Mouse (Mus musculus): Measurements from ENCODE around the gene Cdrt4. TPM values are rescaled to one million over a fixed set of nuclear protein-coding genes. Genes with fewer than 3 reads are reported as not detected.
A peak's percentile ranks its signal among the peaks of the same experiment; 100 is the strongest.

Gene Cdrt4
- polyA plus RNA-seq, 1 experiment from 2014 or later = not detected

DNA sequence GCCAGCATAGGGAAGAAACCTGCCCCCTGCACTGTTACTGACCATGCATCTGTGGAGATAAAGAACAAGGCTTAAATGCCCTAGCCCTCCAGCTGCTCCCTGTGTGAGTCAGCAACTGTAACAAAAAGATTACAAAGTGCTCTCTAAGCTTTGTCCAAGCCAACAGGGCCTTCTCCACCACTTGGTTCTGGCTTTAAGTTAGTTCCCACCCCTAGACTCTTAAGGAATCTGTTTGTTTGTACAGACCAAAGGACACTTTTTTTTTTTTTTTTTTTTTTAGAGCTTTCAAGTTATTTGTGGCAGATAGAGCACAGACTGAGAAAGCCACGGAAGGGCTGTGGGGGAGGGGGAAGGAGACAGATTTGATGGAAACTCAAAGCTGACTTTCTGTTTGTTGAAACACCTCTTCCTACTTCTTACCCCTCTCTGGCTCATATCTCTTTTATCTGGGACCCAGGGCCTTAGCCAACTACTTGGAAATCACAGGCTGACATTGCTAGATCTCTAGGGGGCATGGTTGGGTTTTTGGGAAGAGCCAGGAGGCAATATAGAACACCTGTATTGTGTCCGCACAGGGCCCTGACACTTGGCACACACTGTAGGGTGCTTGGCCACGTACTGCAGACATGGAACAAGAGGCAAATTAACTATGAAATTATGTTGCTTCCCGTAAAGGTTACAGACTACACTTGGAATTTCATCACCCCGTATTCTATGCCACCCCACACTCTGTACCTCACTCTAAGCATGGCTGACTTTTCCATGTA, 44.9 kb downstream of the Cdrt4 start:
- H3K36me3 ChIP-seq = no peaks in the 10 kb centered on the region
- H3K9ac ChIP-seq = no peak overlapping the region
- 0 out of 2 replicates have a peak, but pooled peaks cover 4% of the 10 kb centered on the region for H3K9me3 ChIP-seq (replicated peaks)
- peaks cover 38% of the 10 kb centered on the region for H3K4me1 ChIP-seq (replicated peaks)
- H3K4me2 ChIP-seq = no peak overlapping the region
- peak overlapping the region; percentile 48 for H3K27ac ChIP-seq (ENCODE audit: poor library complexity, severe bottlenecking)
- no peak for ATAC-seq (ENCODE audit: insufficient number of reproducible peaks, low FRiP score)
- WGBS = 61% methylated on average over 5 of the region's 5 CpGs
- H3K27me3 ChIP-seq (replicated peaks) = no peaks in the 10 kb centered on the region
- H3K4me3 ChIP-seq = no peak overlapping the region

DNA sequence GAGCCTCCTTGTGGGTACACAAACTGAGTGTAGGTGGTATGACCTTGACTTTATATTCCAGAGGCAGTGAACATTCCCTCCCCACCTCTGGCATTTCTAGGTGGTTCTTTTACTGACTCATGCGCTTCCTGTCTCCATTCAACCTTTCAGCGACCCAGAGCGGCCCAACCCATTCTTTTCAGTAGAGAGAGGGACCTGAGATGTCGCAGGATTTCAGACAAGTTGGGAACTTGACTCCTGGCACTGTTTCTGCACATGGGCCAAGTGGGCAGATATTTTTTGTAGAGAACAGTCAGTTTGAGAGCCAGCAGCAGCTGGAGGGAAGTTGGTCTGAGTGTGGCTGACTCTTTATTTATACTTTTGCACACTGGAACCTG, 45.5 kb downstream of the Cdrt4 start:
- no peak for ATAC-seq (ENCODE audit: insufficient number of reproducible peaks, low FRiP score)
- no peaks in the 10 kb centered on the region for H3K36me3 ChIP-seq
- H3K4me2 ChIP-seq = no peak overlapping the region
- H3K4me1 ChIP-seq (replicated peaks) = peaks cover 38% of the 10 kb centered on the region
- H3K9ac ChIP-seq = no peak overlapping the region
- peak overlapping the region; percentile 40; the same call in 1 of the 2 replicates for H3K27ac ChIP-seq (ENCODE audit: poor library complexity, severe bottlenecking)
- H3K9me3 ChIP-seq (replicated peaks) = 0 out of 2 replicates have a peak, but pooled peaks cover 4% of the 10 kb centered on the region
- no peak overlapping the region for H3K4me3 ChIP-seq
- WGBS = 57% methylated on average over 4 of the region's 4 CpGs
- no peaks in the 10 kb centered on the region for H3K27me3 ChIP-seq (replicated peaks)

DNA sequence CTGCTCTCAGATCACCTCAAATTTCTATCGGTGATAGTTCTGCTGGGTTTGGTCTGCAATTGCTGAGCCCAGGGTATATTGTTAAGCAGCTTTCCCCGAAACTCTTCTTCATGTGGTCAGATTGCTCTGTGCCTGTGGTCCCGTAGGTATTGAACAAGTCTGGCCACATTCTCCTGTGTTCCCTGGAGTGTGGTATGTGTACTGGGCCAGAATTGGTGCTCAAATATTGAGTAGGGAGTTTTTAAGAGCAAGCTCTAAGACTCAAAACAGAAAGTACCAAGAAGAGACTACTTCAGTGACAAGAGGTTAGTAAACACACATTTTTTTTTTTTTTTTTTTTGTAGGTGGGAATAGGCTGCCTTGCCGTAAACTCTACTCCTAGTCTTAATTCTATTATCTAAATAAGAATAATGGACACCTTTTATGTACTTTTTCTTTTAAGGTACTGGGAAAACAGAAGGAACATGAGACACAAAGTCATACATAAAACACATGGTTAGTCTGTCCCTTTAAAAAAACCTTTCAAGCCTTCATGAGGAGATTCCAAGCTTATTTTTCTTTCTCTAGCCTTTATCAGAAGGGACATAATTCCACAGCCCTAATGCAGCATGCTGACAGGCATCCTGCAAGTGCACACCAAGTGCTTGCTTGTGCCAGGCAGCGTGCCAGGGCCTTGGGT, 46.2 kb downstream of the Cdrt4 start:
- Histone ChIP-seq H3K4me3 (no peak overlapping the region), H3K9me3 (replicated peaks) (0 out of 2 replicates have a peak, but pooled peaks cover 4% of the 10 kb centered on the region), H3K9ac (no peak overlapping the region), H3K27me3 (replicated peaks) (no peaks in the 10 kb centered on the region), H3K36me3 (no peaks in the 10 kb centered on the region), H3K4me1 (replicated peaks) (peaks cover 38% of the 10 kb centered on the region), H3K4me2 (peak overlapping the region; percentile 10), H3K27ac (ENCODE audit: poor library complexity, severe bottlenecking) (peak overlapping the region; percentile 61)
- 71% methylated on average over 5 of the region's 5 CpGs for WGBS
- ATAC-seq (ENCODE audit: insufficient number of reproducible peaks, low FRiP score) = peak; percentile 39; the same call in 1 of the 2 replicates

DNA sequence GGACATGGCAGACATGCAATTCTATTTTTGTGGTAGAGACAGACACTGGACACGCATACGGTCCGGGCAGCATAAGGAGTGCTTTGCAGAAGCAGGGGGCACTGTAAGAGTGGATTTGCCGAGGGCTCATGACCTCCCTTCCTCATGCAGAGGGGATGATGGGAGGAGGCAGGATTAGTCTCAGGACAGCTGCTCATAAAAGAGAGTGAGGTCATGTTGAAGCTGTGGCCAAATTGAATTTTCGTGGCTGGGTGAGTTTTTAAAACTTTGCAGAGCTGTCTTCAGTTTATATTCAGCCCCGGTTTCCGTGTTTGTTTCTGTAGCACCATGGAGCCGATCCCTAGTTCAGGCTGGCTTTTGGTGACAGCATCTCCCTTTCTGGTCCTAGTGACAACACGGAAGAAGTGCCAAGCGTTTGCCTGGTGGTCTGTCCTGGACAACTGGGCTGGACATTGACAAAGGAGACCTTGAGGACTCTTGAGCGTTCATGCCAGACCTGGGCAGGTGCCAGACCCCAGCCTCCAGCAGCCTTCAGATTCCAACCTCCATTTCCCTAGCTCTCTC, 46.8 kb downstream of the Cdrt4 start:
- no peaks in the 10 kb centered on the region for H3K36me3 ChIP-seq
- no peak overlapping the region for H3K4me3 ChIP-seq
- peaks cover 38% of the 10 kb centered on the region for H3K4me1 ChIP-seq (replicated peaks)
- peak overlapping the region; percentile 10 for H3K4me2 ChIP-seq
- H3K9ac ChIP-seq = no peak overlapping the region
- peak overlapping the region; percentile 61 for H3K27ac ChIP-seq (ENCODE audit: poor library complexity, severe bottlenecking)
- peak; percentile 34; the same call in 1 of the 2 replicates for ATAC-seq (ENCODE audit: insufficient number of reproducible peaks, low FRiP score)
- H3K9me3 ChIP-seq (replicated peaks) = 0 out of 2 replicates have a peak, but pooled peaks cover 4% of the 10 kb centered on the region
- no peaks in the 10 kb centered on the region for H3K27me3 ChIP-seq (replicated peaks)
- 39% methylated on average over 11 of the region's 11 CpGs for WGBS

DNA sequence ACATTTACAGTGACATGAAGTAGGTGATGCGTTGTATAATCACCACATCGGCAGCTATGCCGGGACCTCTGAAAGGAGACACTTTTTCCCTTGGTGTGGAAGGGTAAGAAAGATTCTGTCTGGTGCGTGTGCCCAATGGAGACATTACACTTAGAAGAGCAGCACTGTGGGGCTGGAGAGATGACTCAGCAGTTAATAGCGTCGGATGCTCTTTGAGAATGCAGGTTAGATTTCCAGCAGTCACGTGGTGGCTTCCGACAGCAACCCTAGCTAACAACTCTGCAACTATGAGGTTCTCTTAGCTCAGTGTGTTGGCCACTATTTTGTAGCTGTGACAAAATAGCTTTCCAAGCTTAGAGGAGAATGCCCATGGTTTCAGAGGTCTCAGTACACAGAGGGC, 49.1 kb downstream of the Cdrt4 start:
- no peak for ATAC-seq (ENCODE audit: insufficient number of reproducible peaks, low FRiP score)
- no peaks in the 10 kb centered on the region for H3K27me3 ChIP-seq (replicated peaks)
- H3K4me1 ChIP-seq (replicated peaks) = peaks cover 41% of the 10 kb centered on the region
- no peaks in the 10 kb centered on the region for H3K36me3 ChIP-seq
- 0 out of 2 replicates have a peak, but pooled peaks cover 4% of the 10 kb centered on the region for H3K9me3 ChIP-seq (replicated peaks)
- H3K4me2 ChIP-seq = no peak overlapping the region
- H3K27ac ChIP-seq (ENCODE audit: poor library complexity, severe bottlenecking) = no peak overlapping the region
- no peak overlapping the region for H3K4me3 ChIP-seq
- no peak overlapping the region for H3K9ac ChIP-seq
- WGBS = 88% methylated on average over 8 of the region's 8 CpGs

DNA sequence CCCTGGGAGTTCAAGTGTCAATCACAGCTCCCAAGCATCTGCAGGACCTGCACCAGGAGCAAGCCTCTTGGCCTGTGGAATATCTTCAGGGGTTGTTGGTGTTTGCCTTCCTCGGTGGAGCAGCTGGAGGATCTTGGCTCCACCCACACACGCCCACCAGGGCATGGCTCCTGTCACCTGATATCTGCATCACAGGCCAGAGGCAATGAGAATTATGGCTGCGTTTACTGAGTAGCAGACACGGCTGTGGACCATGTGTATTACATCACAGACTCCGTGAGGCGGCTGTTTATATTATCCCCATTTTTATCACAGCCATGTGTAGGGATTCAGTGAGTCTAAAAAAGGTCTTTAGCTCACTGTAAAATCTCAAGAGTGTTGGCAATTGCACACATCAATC, 53.6 kb downstream of the Cdrt4 start:
- no peak for ATAC-seq (ENCODE audit: insufficient number of reproducible peaks, low FRiP score)
- no peak overlapping the region for H3K4me2 ChIP-seq
- H3K4me3 ChIP-seq = no peak overlapping the region
- H3K27ac ChIP-seq (ENCODE audit: poor library complexity, severe bottlenecking) = no peak overlapping the region
- 43% methylated on average over 6 of the region's 6 CpGs for WGBS
- H3K9ac ChIP-seq = no peak overlapping the region
- H3K36me3 ChIP-seq = no peaks in the 10 kb centered on the region
- peaks cover 5% of the 10 kb centered on the region for H3K4me1 ChIP-seq (replicated peaks)
- peaks cover 4% of the 10 kb centered on the region; the same call in 1 of the 2 replicates for H3K9me3 ChIP-seq (replicated peaks)
- H3K27me3 ChIP-seq (replicated peaks) = no peaks in the 10 kb centered on the region

DNA sequence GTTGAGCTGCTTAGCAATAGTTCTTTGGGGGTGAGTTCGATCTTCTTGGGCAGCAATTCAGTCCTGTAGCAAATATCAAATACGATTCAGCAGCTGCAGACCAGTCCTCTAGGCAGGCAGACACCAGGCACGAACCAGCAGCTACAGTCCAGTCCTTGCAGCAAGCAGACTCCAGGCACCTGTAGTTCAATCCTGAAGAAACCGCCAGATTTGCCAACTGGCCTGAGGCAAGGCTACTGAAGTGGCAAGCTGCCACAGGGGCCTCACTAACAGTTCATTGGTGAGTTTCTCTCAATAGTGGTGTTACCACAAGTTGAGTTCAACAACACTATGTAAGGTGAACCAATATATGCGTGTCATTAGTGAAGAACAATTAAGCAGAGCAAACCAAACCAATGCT, 56.4 kb downstream of the Cdrt4 start:
- 85% methylated on average over 5 of the region's 5 CpGs for WGBS
- Histone ChIP-seq H3K27ac (ENCODE audit: poor library complexity, severe bottlenecking) (no peak overlapping the region), H3K4me2 (no peak overlapping the region), H3K36me3 (no peaks in the 10 kb centered on the region), H3K4me1 (replicated peaks) (peaks cover 5% of the 10 kb centered on the region), H3K9ac (no peak overlapping the region), H3K9me3 (replicated peaks) (no peaks in the 10 kb centered on the region; the same call in 1 of the 2 replicates), H3K27me3 (replicated peaks) (no peaks in the 10 kb centered on the region), H3K4me3 (no peak overlapping the region)
- ATAC-seq (ENCODE audit: insufficient number of reproducible peaks, low FRiP score) = no peak

DNA sequence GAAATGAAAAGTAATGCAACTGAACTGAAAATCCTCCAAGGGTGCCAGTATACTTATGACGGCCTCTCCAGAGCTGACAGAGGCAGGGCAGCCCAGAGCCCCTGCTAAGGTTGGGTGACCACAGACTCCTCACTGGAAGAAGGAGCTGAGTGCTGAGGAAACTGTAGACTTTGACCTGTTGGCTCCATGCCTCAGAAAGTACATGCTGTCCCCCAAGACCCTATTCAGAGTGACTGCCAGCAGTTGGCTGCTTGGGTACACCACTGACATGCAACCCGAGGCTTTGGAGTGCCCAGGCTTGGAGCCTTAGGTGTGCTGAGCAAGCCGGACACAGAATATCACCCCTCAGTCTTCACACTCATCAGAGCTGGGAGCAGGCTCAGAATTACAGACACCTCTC, 57.0 kb downstream of the Cdrt4 start:
- no peaks in the 10 kb centered on the region for H3K36me3 ChIP-seq
- H3K27me3 ChIP-seq (replicated peaks) = no peaks in the 10 kb centered on the region
- H3K27ac ChIP-seq (ENCODE audit: poor library complexity, severe bottlenecking) = no peak overlapping the region
- no peak overlapping the region for H3K4me2 ChIP-seq
- ATAC-seq (ENCODE audit: insufficient number of reproducible peaks, low FRiP score) = no peak
- H3K4me1 ChIP-seq (replicated peaks) = peaks cover 5% of the 10 kb centered on the region
- 65% methylated on average over 3 of the region's 3 CpGs for WGBS
- H3K4me3 ChIP-seq = no peak overlapping the region
- H3K9me3 ChIP-seq (replicated peaks) = no peaks in the 10 kb centered on the region; the same call in 1 of the 2 replicates
- H3K9ac ChIP-seq = no peak overlapping the region

DNA sequence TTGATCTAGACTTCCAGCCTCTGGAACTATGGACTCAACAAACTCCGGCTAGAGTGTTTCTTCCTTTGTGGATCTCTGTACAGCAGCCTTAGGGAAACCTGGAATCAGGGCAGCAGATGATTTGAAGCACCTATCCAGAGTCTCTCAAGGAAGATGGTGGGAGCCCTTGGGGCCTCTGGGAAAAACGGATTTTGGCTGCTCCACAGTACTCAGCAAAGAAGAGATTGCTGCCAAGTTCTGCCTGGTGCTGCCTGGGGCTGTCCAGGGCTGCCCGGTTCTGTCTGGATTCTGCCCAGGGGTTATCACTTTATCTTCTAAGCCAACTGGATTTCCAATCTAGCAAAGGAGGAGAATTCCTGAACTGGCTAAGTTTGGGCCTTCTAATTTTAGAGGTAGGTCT, 58.8 kb downstream of the Cdrt4 start:
- no peak overlapping the region for H3K27ac ChIP-seq (ENCODE audit: poor library complexity, severe bottlenecking)
- no peak for ATAC-seq (ENCODE audit: insufficient number of reproducible peaks, low FRiP score)
- H3K9me3 ChIP-seq (replicated peaks) = no peaks in the 10 kb centered on the region; the same call in 1 of the 2 replicates
- H3K4me3 ChIP-seq = no peak overlapping the region
- no peaks in the 10 kb centered on the region for H3K27me3 ChIP-seq (replicated peaks)
- H3K4me1 ChIP-seq (replicated peaks) = peaks cover 1% of the 10 kb centered on the region
- H3K4me2 ChIP-seq = no peak overlapping the region
- H3K36me3 ChIP-seq = no peaks in the 10 kb centered on the region
- H3K9ac ChIP-seq = no peak overlapping the region
- 66% methylated on average over 3 of the region's 3 CpGs for WGBS

DNA sequence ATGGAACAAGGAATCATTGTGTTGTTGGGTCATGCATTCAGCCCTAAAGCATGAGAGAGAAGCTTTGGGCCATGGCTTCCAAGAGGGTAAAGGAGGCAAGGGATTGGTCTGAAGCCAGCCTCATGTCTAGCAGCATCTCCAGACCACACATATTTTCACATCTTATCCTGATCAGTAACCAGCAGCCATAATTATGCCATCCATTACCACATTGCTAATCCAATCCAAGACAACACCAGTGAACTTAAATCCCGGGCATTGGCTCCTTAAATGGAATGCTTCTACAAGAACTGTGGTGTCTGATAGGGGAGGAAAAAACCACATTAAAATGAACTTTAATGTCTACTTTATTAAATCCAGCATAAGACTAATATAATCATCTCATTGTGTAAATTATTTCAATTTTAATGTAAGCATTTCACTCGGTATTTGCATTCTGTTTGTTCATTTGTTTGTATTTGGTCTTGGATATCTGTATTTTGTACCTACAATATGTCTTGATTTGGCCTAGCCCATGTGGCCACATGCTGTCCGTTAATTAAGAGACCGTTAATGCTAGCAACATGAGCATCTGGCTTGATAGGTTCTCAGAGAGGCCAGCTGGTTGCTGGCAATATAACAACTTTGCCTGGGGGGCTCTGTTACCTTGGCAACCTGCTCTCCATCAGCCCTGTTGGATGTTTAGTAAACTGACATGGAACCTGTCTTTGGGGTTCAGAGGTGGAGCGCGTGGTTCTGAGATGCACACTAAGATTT, 66.5 kb downstream of the Cdrt4 start:
- no peak overlapping the region for H3K9ac ChIP-seq
- H3K4me2 ChIP-seq = no peak overlapping the region
- H3K9me3 ChIP-seq (replicated peaks) = no peaks in the 10 kb centered on the region
- no peaks in the 10 kb centered on the region for H3K36me3 ChIP-seq
- H3K27me3 ChIP-seq (replicated peaks) = no peaks in the 10 kb centered on the region
- no peak overlapping the region for H3K4me3 ChIP-seq
- no peak for ATAC-seq (ENCODE audit: insufficient number of reproducible peaks, low FRiP score)
- WGBS = 89% methylated on average over 6 of the region's 6 CpGs
- no peak overlapping the region for H3K27ac ChIP-seq (ENCODE audit: poor library complexity, severe bottlenecking)
- H3K4me1 ChIP-seq (replicated peaks) = no peaks in the 10 kb centered on the region

Measured in heart, embryonic 12.5 days (tissue).